Mouse (Mus musculus) thymus, postnatal 10 days (tissue): Measurements from ENCODE around the gene Zfp61.
A peak's percentile ranks its signal among the peaks of the same experiment; 100 is the strongest.

Source experiments
- DNase-seq, 2 experiments: peaks; one replicate each; pipeline ENCODE4 v3.0.0; 2021; ENCODE audit warnings: low spot score in 2 of 2

Gene Zfp61

GRCm38 (mm10) chr7:24300771-24301282, at the start of gene Zfp61:
Gene Zfp61, minus strand, starts transcription at chr7:24301232.
- DNase-seq = peak in 1 of 2 experiments; percentile 20

- no peak for DNase-seq
Measured at GRCm38 (mm10) chr7:24348896-24349295, 47.9 kb upstream of the Zfp61 start, which contains the start of gene Lypd5. Gene Lypd5, plus strand, starts transcription at chr7:24349196.

- DNase-seq = no peak
Measured at GRCm38 (mm10) chr7:24346444-24346843, 45.4 kb upstream of the Zfp61 start.

GRCm38 (mm10) chr7:24343701-24344272, 42.8 kb upstream of the Zfp61 start:
- DNase-seq = no peak

GRCm38 (mm10) chr7:24338241-24338640, 37.2 kb upstream of the Zfp61 start:
- no peak for DNase-seq

- peak; percentile 53 to 76 for DNase-seq
Measured at GRCm38 (mm10) chr7:24335699-24336309, 34.8 kb upstream of the Zfp61 start.

- DNase-seq = no peak
Measured at GRCm38 (mm10) chr7:24333304-24333986, 32.4 kb upstream of the Zfp61 start, which contains the start of gene Tescl. Gene Tescl, minus strand, starts transcription at chr7:24333936.

GRCm38 (mm10) chr7:24327281-24327975, 26.4 kb upstream of the Zfp61 start:
- no peak for DNase-seq

- no peak for DNase-seq
Measured at GRCm38 (mm10) chr7:24326273-24327135, 25.5 kb upstream of the Zfp61 start.

- no peak for DNase-seq
Measured at GRCm38 (mm10) chr7:24325675-24326128, 24.7 kb upstream of the Zfp61 start.

GRCm38 (mm10) chr7:24325197-24325596, 24.2 kb upstream of the Zfp61 start:
- no peak for DNase-seq

GRCm38 (mm10) chr7:24322593-24322992, 21.6 kb upstream of the Zfp61 start:
- DNase-seq = no peak

GRCm38 (mm10) chr7:24318942-24319341, 17.9 kb upstream of the Zfp61 start:
- no peak for DNase-seq

- DNase-seq = peak; percentile 89 to 90
Measured at GRCm38 (mm10) chr7:24316567-24317092, 15.6 kb upstream of the Zfp61 start, which contains the start of gene Zfp94. Gene Zfp94, minus strand, starts transcription at chr7:24316666.

- DNase-seq = no peak
Measured at GRCm38 (mm10) chr7:24315726-24316566, 14.9 kb upstream of the Zfp61 start.

- DNase-seq = peak in 1 of 2 experiments; percentile 25
Measured at GRCm38 (mm10) chr7:24299823-24300481, 1.1 kb downstream of the Zfp61 start.

GRCm38 (mm10) chr7:24298973-24299708, 1.9 kb downstream of the Zfp61 start:
- peak; percentile 72 to 73 for DNase-seq

GRCm38 (mm10) chr7:24298635-24298972, 2.4 kb downstream of the Zfp61 start:
- peak; percentile 37 to 44 for DNase-seq
